Comparison of ENCODE assay signal across 8 mouse cellular contexts in genomic region chr9:69989303-69990121, GRCm38 (mm10). TPM values are rescaled to one million over a fixed set of nuclear protein-coding genes. Genes with fewer than 3 reads are reported as not detected.
DNase-seq lines count a peak whose midpoint lies in the region; ATAC-seq lines count a peak whose summit lies in the region.

Gene Bnip2, plus strand, starts transcription at chr9:69989466.

- peaks cover 18% of the 10 kb centered on the region for H3K4me1 ChIP-seq in hindbrain, embryonic 14.5 days (replicated peaks; ENCODE audit: control insufficient read depth, insufficient read depth, low read length)

- peak; percentile 92 for DNase-seq in R1 (ENCODE audit: low read depth, low spot score)
- peak; percentile 98 to 99 for DNase-seq in cerebellum, postnatal 25 days
- DNase-seq in frontal cortex, postnatal 25 days (ENCODE audit: low spot score in 2 of 2), result peak; percentile 91 to 95
- DNase-seq in hindbrain, embryonic 14.5 days (ENCODE audit: low spot score), result peak; percentile 93
- peak; percentile 91 to 92 for DNase-seq in layer of hippocampus, postnatal 36 days
- peak; percentile 97 for DNase-seq in lung, postnatal 36 days
- DNase-seq in retina, postnatal 1 day, result peak; percentile 95
- DNase-seq in urinary bladder, adult 18-20 months (ENCODE audit: low spot score in 2 of 2), result peak; percentile 88 to 93

- WGBS in hindbrain, embryonic 14.5 days, result under 1% methylated on average over 71 of the region's 76 CpGs

- H3K36me3 ChIP-seq in hindbrain, embryonic 14.5 days (replicated peaks; ENCODE audit: control insufficient read depth, insufficient read depth), result peaks cover 18% of the 10 kb centered on the region

- peak within 1 kb of the TSS; percentile 97 for H3K4me3 ChIP-seq in hindbrain, embryonic 14.5 days (replicated peaks; ENCODE audit: low read length)

- peak within 1 kb of the TSS; percentile 95 for H3K27ac ChIP-seq in hindbrain, embryonic 14.5 days

- ATAC-seq in hindbrain, embryonic 14.5 days (ENCODE audit: low FRiP score), result peak; percentile 91

- H3K9me3 ChIP-seq in hindbrain, embryonic 14.5 days (ENCODE audit: control insufficient read depth, low read length), result no peaks in the 10 kb centered on the region

- H3K4me2 ChIP-seq in hindbrain, embryonic 14.5 days (replicated peaks), result peak within 1 kb of the TSS; percentile 58

- peak within 1 kb of the TSS; percentile 99 for H3K9ac ChIP-seq in hindbrain, embryonic 14.5 days

- no peaks in the 10 kb centered on the region for H3K27me3 ChIP-seq in hindbrain, embryonic 14.5 days (ENCODE audit: control insufficient read depth, insufficient read depth, low read length)

RNA-seq across cellular contexts. Expression of gene Bnip2, which starts in this region (rescaled TPM):
- polyA plus RNA-seq in hindbrain, embryonic 14.5 days (2014; fragmentation: Nextera tagmentation; extraction: Ambion mirVana), result 72.3 and 79.1 TPM in 2 replicates
- total RNA-seq in layer of hippocampus, postnatal 36 days (2021), result 10 to 100 TPM; 41.2 to 43.4 TPM

Comparison
In these comparisons a context has a peak if more than half of its experiments do, and no peak if none do; other contexts are left out.
1. Peak in every context shown above with its lines: DNase-seq, ATAC-seq, H3K4me3 ChIP-seq and H3K27ac ChIP-seq.